Mouse (Mus musculus) ovary, postnatal 14 days (tissue): ENCODE data around the gene Klc1.

Experiments used
- DNase-seq: peaks from one replicate; pipeline ENCODE4 v3.0.0; 2022; ENCODE audit warnings: low spot score

Gene Klc1

GRCm38 (mm10) chr12:111770651-111771050, 12.0 kb downstream of the Klc1 start:
- DNase-seq, result no peak

- DNase-seq, result no peak
Measured at GRCm38 (mm10) chr12:111774156-111774555, 15.5 kb downstream of the Klc1 start.

GRCm38 (mm10) chr12:111774845-111775244, 16.2 kb downstream of the Klc1 start:
- DNase-seq, result no peak

- DNase-seq, result no peak
Measured at GRCm38 (mm10) chr12:111777919-111778318, 19.3 kb downstream of the Klc1 start.

GRCm38 (mm10) chr12:111779544-111779943, 20.9 kb downstream of the Klc1 start:
- DNase-seq, result no peak

- no peak for DNase-seq
Measured at GRCm38 (mm10) chr12:111785174-111785573, 26.5 kb downstream of the Klc1 start.

- no peak for DNase-seq
Measured at GRCm38 (mm10) chr12:111787015-111787414, 28.4 kb downstream of the Klc1 start.

GRCm38 (mm10) chr12:111790090-111790489, 31.4 kb downstream of the Klc1 start:
- no peak for DNase-seq

GRCm38 (mm10) chr12:111790631-111791030, 32.0 kb downstream of the Klc1 start:
- DNase-seq, result no peak

- DNase-seq, result no peak
Measured at GRCm38 (mm10) chr12:111791474-111792104, 32.9 kb downstream of the Klc1 start.

- DNase-seq, result no peak
Measured at GRCm38 (mm10) chr12:111794102-111794501, 35.5 kb downstream of the Klc1 start.

- no peak for DNase-seq
Measured at GRCm38 (mm10) chr12:111794526-111795179, 36.0 kb downstream of the Klc1 start.

- no peak for DNase-seq
Measured at GRCm38 (mm10) chr12:111795180-111795895, 36.7 kb downstream of the Klc1 start.

GRCm38 (mm10) chr12:111797251-111797650, 38.6 kb downstream of the Klc1 start:
- DNase-seq, result no peak

- no peak for DNase-seq
Measured at GRCm38 (mm10) chr12:111798493-111798892, 39.8 kb downstream of the Klc1 start.

- DNase-seq, result no peak
Measured at GRCm38 (mm10) chr12:111800459-111801183, 42.0 kb downstream of the Klc1 start.

- no peak for DNase-seq
Measured at GRCm38 (mm10) chr12:111803538-111803937, 44.9 kb downstream of the Klc1 start.

GRCm38 (mm10) chr12:111808775-111809174, 50.1 kb downstream of the Klc1 start:
- no peak for DNase-seq

- peak; percentile 58 for DNase-seq
Measured at GRCm38 (mm10) chr12:111809762-111810161, 51.1 kb downstream of the Klc1 start.

GRCm38 (mm10) chr12:111812075-111812474, 53.4 kb downstream of the Klc1 start:
- DNase-seq, result no peak

- DNase-seq, result no peak
Measured at GRCm38 (mm10) chr12:111812611-111813010, 54.0 kb downstream of the Klc1 start.

- DNase-seq, result no peak
Measured at GRCm38 (mm10) chr12:111813111-111813765, 54.6 kb downstream of the Klc1 start.
